Mouse (Mus musculus) testis, adult 2 months (tissue): ENCODE results near the gene Nrip1.

Source experiments
- CTCF ChIP-seq: fragments of 200-500 bp; IDR thresholded peaks from 2 replicates; pipeline ENCODE4 v1.5.1; 2012; ENCODE audit warnings: low read depth, mild to moderate bottlenecking, inconsistent platforms, low read length, moderate library complexity; ENCODE audit not compliant: control insufficient read depth, insufficient read depth, insufficient replicate concordance
- POLR2A ChIP-seq: fragments of 200-500 bp; IDR thresholded peaks from 2 replicates; pipeline ENCODE4 v1.6.1; 2012; ENCODE audit warnings: low read depth, mild to moderate bottlenecking, inconsistent platforms, low read length, moderate library complexity; ENCODE audit not compliant: control insufficient read depth

GRCm38 (mm10) chr16:76303436-76303835, 70.2 kb downstream of the Nrip1 start:
- TF ChIP-seq POLR2A (no peak), CTCF (no peak)
